In genomic region chr3:154547549-154548426, GRCm38 (mm10) we compare ENCODE assay signal across 9 mouse cellular contexts. TPM values are rescaled to one million over a fixed set of nuclear protein-coding genes. Genes with fewer than 3 reads are reported as not detected.
DNase-seq lines count a peak whose midpoint lies in the region; ATAC-seq lines count a peak whose summit lies in the region.
"Had no signal": no experiment of that assay in that cellular context is flagged by ENCODE, and none has a peak within 500 bp of the region (broad histone marks: within the 10 kb centered on the region; RNA-seq: fewer than 3 reads in every experiment).

No protein-coding gene starts in this region.

- H3K4me1 ChIP-seq in kidney, embryonic 15.5 days = peaks cover 27% of the 10 kb centered on the region
- H3K4me1 ChIP-seq in hindbrain, embryonic 11.5 days (replicated peaks; ENCODE audit: control insufficient read depth, insufficient read depth, low read length) = peaks cover 3% of the 10 kb centered on the region

- no peak for DNase-seq in kidney, adult 8-10 months
- DNase-seq in hindbrain, embryonic 11.5 days (ENCODE audit: low spot score) = peak; percentile 32
- DNase-seq in neural tube, embryonic 10.5 days (ENCODE audit: extremely low spot score, low spot score) = peak; percentile 28
- DNase-seq in c-Kit-positive CD71-positive TER-119-positive erythroid progenitor cells, embryonic 14.5 days (ENCODE audit: low spot score) = no peak
- no peak for DNase-seq in thymus, postnatal 14 days
- DNase-seq: thymus, postnatal 36 days had no signal

- peak; percentile 43; the same call in 1 of the 2 replicates for ATAC-seq in kidney, embryonic 15.5 days (replicated peaks; ENCODE audit: low FRiP score)
- 0 out of 2 replicates have a peak, but pooled peaks have one; percentile 25 for ATAC-seq in common myeloid progenitor, adult 5-6 weeks (replicated peaks; ENCODE audit: low read depth, poor library complexity, severe bottlenecking)
- ATAC-seq in hindbrain, embryonic 11.5 days (ENCODE audit: low FRiP score) = peak; percentile 52; the same call in 1 of the 2 replicates
- ATAC-seq in CD4-positive, CD25-positive, alpha-beta regulatory T cell, adult 4 months = no peak

- H3K27me3 ChIP-seq in kidney, embryonic 15.5 days = peaks cover 46% of the 10 kb centered on the region
- H3K27me3 ChIP-seq in hindbrain, embryonic 11.5 days (ENCODE audit: control insufficient read depth, insufficient read depth, low read length) = peaks cover 2% of the 10 kb centered on the region

- 10% methylated on average over 20 of the region's 20 CpGs for WGBS in kidney, embryonic 15.5 days
- WGBS in hindbrain, embryonic 11.5 days = 6% methylated on average over 20 of the region's 20 CpGs

- H3K4me3 ChIP-seq in kidney, embryonic 15.5 days (replicated peaks) = 0 out of 2 replicates have a peak overlapping the region, but pooled peaks have one; percentile 7
- H3K4me3 ChIP-seq in hindbrain, embryonic 11.5 days (ENCODE audit: low read depth, low read length) = no peak overlapping the region

- peak overlapping the region; percentile 26; the same call in 1 of the 2 replicates for H3K4me2 ChIP-seq in kidney, embryonic 15.5 days
- H3K4me2 ChIP-seq in hindbrain, embryonic 11.5 days (replicated peaks; ENCODE audit: low read depth, low read length) = peak overlapping the region; percentile 25

- H3K9ac ChIP-seq in kidney, embryonic 15.5 days = no peak overlapping the region
- H3K9ac ChIP-seq in hindbrain, embryonic 11.5 days (ENCODE audit: low read depth, low read length) = no peak overlapping the region

- H3K9me3 ChIP-seq in kidney, embryonic 15.5 days (replicated peaks) = no peaks in the 10 kb centered on the region
- no peaks in the 10 kb centered on the region for H3K9me3 ChIP-seq in hindbrain, embryonic 11.5 days (ENCODE audit: control insufficient read depth, low read length)

- H3K36me3 ChIP-seq in kidney, embryonic 15.5 days = no peaks in the 10 kb centered on the region
- no peaks in the 10 kb centered on the region for H3K36me3 ChIP-seq in hindbrain, embryonic 11.5 days (ENCODE audit: control insufficient read depth, insufficient read depth, low read length)

- H3K27ac ChIP-seq in kidney, embryonic 15.5 days = no peak overlapping the region
- no peak overlapping the region for H3K27ac ChIP-seq in hindbrain, embryonic 11.5 days (ENCODE audit: low read depth, low read length)

RNA-seq across cellular contexts. Expression of gene Cryz, which starts 48.7 kb away (rescaled TPM):
- polyA plus RNA-seq in kidney, embryonic 15.5 days (2015; fragmentation: Nextera tagmentation; extraction: Ambion mirVana) = 36.2 and 39.5 TPM in 2 replicates
- 4.3 and 5.1 TPM in 2 replicates for total RNA-seq in common myeloid progenitor, adult 5-6 weeks (2017)
- 18.6 and 18.9 TPM in 2 replicates for polyA plus RNA-seq in hindbrain, embryonic 11.5 days (2014; fragmentation: Nextera tagmentation; extraction: Ambion mirVana)
- 1 to 10 TPM; 3.6 to 4.1 TPM for polyA plus RNA-seq in CD4-positive, CD25-positive, alpha-beta regulatory T cell, adult 4 months (2017; shearing (Covaris generic))

RNA-seq across cellular contexts. Expression of gene Tyw3, which starts 49.1 kb away (rescaled TPM):
- 13.8 and 15.8 TPM in 2 replicates for polyA plus RNA-seq in kidney, embryonic 15.5 days (2015; fragmentation: Nextera tagmentation; extraction: Ambion mirVana)
- total RNA-seq in common myeloid progenitor, adult 5-6 weeks (2017) = 4.1 and 4.6 TPM in 2 replicates
- 17.1 and 21.6 TPM in 2 replicates for polyA plus RNA-seq in hindbrain, embryonic 11.5 days (2014; fragmentation: Nextera tagmentation; extraction: Ambion mirVana)
- polyA plus RNA-seq in CD4-positive, CD25-positive, alpha-beta regulatory T cell, adult 4 months (2017; shearing (Covaris generic)) = 1 to 10 TPM; 5.2 to 9.1 TPM

Comparison
In these comparisons a context has a peak if more than half of its experiments do, and no peak if none do; other contexts are left out.
1. DNase-seq: peak in hindbrain, embryonic 11.5 days (single experiment) and neural tube, embryonic 10.5 days (single experiment); none in kidney, adult 8-10 months (0 of 2), c-Kit-positive CD71-positive TER-119-positive erythroid progenitor cells, embryonic 14.5 days (single experiment) and thymus, postnatal 14 days (single experiment).